Mouse (Mus musculus) induced T-regulatory cell, adult 2 months (primary cell): ENCODE measurements at regions not wholly inside any gene's neighbourhood (a gene's known extent, or its start where the extent isn't known, plus 50 kb on each side); places are given as distances from the start of the nearest gene placed in this dataset.

ENCODE experiments used
- DNase-seq: peaks from one replicate; pipeline ENCODE4 v3.0.0-alpha.2; 2012; ENCODE audit warnings: low read depth

GRCm38 (mm10) chr2:50631786-50632185 lies 335.2 kb upstream of the Mmadhc start:
- DNase-seq = no peak

- DNase-seq = no peak
Observed at GRCm38 (mm10) chr2:50627501-50627900, 330.9 kb upstream of the Mmadhc start.

- no peak for DNase-seq
Observed at GRCm38 (mm10) chr2:50625233-50625749, 328.7 kb upstream of the Mmadhc start.

- DNase-seq = no peak
Observed at GRCm38 (mm10) chr2:50609086-50609485, 312.5 kb upstream of the Mmadhc start.

GRCm38 (mm10) chr2:50589195-50589594 lies 292.6 kb upstream of the Mmadhc start:
- DNase-seq = no peak

- DNase-seq = no peak
Observed at GRCm38 (mm10) chr2:50588652-50589051, 292.1 kb upstream of the Mmadhc start.

- DNase-seq = no peak
Observed at GRCm38 (mm10) chr2:50586321-50587050, 289.9 kb upstream of the Mmadhc start.

- no peak for DNase-seq
Observed at GRCm38 (mm10) chr2:50579620-50580019, 283.0 kb upstream of the Mmadhc start.

GRCm38 (mm10) chr2:50578278-50579043 lies 281.9 kb upstream of the Mmadhc start:
- no peak for DNase-seq

GRCm38 (mm10) chr2:50577736-50578135 lies 281.1 kb upstream of the Mmadhc start:
- no peak for DNase-seq

GRCm38 (mm10) chr2:50573455-50573854 lies 276.9 kb upstream of the Mmadhc start:
- no peak for DNase-seq

GRCm38 (mm10) chr2:50571021-50571420 lies 274.4 kb upstream of the Mmadhc start:
- no peak for DNase-seq

GRCm38 (mm10) chr2:50569502-50570285 lies 273.1 kb upstream of the Mmadhc start:
- DNase-seq = no peak

GRCm38 (mm10) chr2:50568777-50569501 lies 272.3 kb upstream of the Mmadhc start:
- DNase-seq = no peak

GRCm38 (mm10) chr2:50567542-50567941 lies 270.9 kb upstream of the Mmadhc start:
- no peak for DNase-seq

GRCm38 (mm10) chr2:50554031-50554430 lies 257.4 kb upstream of the Mmadhc start:
- no peak for DNase-seq

- DNase-seq = no peak
Observed at GRCm38 (mm10) chr2:50552437-50552836, 255.8 kb upstream of the Mmadhc start.

- no peak for DNase-seq
Observed at GRCm38 (mm10) chr2:50549871-50550270, 253.3 kb upstream of the Mmadhc start.

- no peak for DNase-seq
Observed at GRCm38 (mm10) chr2:50539741-50540441, 243.3 kb upstream of the Mmadhc start.

- no peak for DNase-seq
Observed at GRCm38 (mm10) chr2:50538068-50538467, 241.5 kb upstream of the Mmadhc start.
